Mouse (Mus musculus): Measurements from ENCODE around the gene Grm3.

The Grm3 gene

GRCm38 (mm10) chr5:9724956-9725600 is at the start of gene Grm3:
TSS of gene Grm3 (minus strand) at chr5:9725170.
- no peak for DNase-seq (ENCODE audit: extremely low read depth, low read depth, low spot score)

GRCm38 (mm10) chr5:9755751-9756150 is 30.8 kb upstream of the Grm3 start:
- no peak for DNase-seq (ENCODE audit: extremely low read depth, low read depth, low spot score)

DNA sequence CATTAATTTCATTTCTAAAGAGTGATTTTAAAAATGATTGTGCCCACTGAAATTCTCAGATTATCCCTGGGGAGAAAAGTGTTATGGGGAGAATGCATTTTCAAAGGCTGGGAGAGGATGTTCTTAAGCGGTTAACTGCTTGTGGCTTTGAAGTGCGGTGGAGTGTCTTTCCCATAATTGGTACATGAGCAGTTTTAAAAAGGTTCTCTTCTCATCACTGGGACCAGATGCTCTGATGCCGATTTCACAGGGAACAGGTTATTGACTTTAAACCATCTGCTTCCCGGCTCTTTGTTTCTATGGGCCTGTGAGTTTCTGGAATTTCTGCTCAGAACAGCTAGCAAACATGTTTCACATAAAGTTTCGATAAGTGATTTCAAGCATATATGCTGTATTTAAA is 23.2 kb upstream of the Grm3 start:
- no peak for DNase-seq (ENCODE audit: extremely low read depth, low read depth, low spot score)

GRCm38 (mm10) chr5:9744120-9744519 is 19.1 kb upstream of the Grm3 start:
- no peak for DNase-seq (ENCODE audit: extremely low read depth, low read depth, low spot score)

GRCm38 (mm10) chr5:9725601-9726268 is 765 bp upstream of the Grm3 start:
- no peak for DNase-seq (ENCODE audit: extremely low read depth, low read depth, low spot score)

DNA sequence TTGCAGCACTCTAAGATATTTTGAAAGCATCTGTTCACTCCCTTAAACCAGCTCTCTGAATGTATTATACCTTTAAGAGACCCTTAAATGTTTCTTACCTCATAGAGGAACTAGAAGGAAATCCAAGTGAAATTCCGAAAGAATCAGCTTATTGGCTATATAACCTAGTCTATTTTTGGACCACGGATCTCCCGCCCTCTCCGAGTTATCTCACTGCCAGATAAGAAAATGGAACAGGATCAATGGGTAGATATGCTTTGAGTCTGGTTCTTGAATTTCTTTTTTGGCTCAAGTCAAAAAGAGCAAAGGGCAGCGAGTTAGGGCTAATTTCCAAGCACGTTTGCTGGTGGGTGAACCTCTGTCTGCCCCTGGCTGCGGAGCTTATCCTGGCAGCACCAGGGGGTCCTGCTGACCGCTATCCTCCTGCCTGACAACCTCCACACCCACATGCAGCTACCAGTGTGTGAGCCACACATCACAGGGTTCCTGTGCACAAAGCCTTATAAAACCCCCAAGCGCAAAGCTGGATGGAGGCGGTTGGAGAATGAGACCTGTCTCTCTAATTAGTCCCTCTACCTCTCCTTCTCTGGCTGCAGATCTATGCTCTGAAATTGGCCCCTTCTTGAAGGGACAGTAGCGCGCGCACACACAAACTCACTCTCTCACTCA is 549 bp downstream of the Grm3 start:
- no peak for DNase-seq (ENCODE audit: extremely low read depth, low read depth, low spot score)

GRCm38 (mm10) chr5:9721136-9721535 is 3.8 kb downstream of the Grm3 start:
- no peak for DNase-seq (ENCODE audit: extremely low read depth, low read depth, low spot score)

GRCm38 (mm10) chr5:9716295-9716694 is 8.7 kb downstream of the Grm3 start:
- DNase-seq (ENCODE audit: extremely low read depth, low read depth, low spot score): no peak

DNA sequence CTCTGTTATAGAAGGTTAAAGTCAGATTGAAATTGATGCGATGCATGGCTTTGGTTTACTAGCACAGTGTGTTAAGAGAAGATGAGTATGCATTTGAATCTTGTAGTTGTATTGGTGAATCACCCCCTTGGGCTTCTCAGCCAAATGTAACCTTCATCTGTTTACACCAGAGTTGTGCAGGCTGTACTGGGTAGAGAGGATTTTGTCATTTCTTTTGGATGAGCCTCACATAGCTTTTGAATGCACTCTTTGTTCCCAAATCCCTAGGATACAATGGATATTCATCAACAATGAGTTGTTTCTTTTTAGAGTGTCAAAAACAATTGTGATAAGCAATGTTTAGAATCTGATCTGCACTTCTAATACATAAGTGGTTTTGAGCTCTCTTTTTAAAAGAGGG is 17.9 kb downstream of the Grm3 start:
- no peak for DNase-seq (ENCODE audit: extremely low read depth, low read depth, low spot score)

DNA sequence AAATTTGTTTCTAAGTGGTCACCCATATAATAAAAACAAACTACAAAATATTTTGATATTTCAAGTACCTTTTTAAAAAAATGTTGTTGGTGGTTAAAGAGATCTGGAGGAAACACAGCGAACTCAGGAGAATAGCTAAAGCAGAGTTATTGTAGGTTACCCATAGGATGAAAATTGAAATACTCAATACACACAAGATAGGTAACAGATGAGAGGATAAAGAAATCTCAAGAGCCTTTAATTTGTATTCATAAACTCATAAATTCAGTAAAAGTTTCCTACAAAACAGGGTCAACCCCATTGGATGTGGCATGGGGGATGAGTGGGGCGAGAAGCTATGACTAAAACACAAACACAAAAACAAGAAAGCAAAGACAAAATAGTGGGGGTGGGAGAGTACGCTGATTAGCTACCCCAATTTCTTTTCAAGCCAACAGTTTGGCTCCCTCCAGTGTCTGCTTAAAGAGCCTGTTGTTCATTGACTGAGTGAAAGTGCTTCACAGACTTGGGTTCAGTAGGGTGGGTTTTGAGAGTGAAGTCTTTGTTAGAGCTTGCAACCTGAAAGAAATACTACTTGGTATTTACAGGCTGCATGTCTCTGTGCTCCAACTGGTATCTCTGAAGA is 21.5 kb downstream of the Grm3 start:
- DNase-seq (ENCODE audit: extremely low read depth, low read depth, low spot score): no peak

GRCm38 (mm10) chr5:9702656-9703384 is 22.1 kb downstream of the Grm3 start:
- DNase-seq (ENCODE audit: extremely low read depth, low read depth, low spot score): no peak

DNA sequence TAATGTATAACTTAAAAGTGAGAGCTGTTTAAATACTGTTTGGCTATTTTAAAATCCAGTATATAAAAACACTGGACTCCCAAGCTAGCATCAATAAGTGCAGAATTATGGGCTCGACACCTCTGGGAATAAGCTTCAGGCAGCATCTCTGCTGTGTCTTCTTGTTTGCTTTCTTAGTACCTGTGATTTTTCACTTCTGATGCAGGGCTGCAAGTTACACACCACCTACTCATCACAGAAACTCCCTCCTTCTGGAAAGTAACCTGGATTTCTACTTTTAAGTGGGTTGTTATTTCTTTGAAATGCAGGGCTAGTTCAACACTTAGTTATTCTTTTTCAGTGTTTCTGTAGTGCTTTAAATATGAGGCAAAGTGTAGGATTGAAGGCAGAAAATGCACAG is 32.6 kb downstream of the Grm3 start:
- DNase-seq (ENCODE audit: extremely low read depth, low read depth, low spot score): no peak

DNA sequence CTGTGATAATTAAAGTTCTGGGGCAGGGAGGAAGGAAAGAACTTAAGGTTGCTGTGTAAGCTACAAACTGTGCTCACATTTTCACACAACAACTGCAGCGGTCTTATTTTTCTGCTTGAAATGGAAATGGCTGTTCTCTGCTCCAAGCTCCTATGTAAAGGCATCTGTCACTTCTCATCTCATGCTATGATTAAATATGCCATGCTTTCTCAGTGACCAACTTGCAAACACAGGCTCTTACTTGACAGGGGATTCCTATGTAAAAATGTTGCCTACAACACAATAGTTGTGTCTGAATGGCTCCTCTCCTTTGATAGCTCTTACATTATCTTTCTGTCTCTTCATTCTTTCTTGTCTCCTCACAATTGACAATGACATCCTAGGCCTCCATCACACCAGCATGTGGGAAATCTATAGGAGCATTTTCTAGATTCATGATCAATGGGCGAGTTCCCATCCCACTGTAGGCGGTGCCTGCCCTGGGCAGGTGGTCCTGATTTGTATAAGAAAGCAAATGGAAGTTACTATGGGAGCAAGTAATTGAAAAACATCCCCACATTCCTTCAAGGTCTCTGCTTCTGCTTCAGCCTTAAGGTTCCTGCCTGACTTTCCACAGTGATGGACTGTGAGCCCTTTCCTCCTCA is 34.2 kb downstream of the Grm3 start:
- no peak for DNase-seq (ENCODE audit: extremely low read depth, low read depth, low spot score)

DNA sequence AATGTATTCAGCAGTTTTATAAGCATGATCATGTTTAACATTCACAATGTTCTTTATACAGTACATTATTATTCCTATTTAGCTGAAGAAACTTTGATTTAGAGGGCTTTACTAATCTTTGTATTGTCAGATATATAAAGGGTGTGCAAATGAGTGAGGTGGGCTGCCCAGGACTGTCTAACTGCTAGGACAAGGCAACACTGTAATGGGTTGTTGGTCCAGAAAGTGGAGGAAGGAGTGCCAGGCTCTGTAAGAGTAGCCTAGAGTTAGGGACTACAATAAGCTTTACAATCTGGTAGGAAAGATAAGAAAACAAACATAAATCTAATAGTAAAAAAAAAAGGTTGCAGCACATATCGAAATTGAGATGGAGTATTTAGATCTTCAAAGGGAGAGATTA is 34.8 kb downstream of the Grm3 start:
- no peak for DNase-seq (ENCODE audit: extremely low read depth, low read depth, low spot score)

DNA sequence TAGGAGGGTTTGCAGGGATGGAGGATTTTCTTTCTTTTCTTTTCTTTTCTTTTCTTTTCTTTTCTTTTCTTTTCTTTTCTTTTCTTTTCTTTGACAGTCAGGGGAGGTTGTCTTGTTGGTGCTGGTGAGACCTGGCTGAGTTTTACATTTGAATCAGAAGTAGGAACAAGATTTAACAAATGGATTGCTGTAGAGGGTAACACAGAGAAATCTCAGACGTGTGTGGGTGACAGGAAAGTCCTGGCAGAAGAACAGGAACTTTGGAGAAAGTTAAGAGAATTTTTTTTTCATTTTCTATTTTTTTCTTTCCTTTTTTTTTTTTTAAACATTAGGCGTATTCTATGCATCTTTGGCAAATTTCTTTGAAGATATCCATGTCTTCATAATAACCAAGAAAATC is 41.8 kb downstream of the Grm3 start:
- no peak for DNase-seq (ENCODE audit: extremely low read depth, low read depth, low spot score)

- no peak for DNase-seq (ENCODE audit: extremely low read depth, low read depth, low spot score)
Observed at GRCm38 (mm10) chr5:9669002-9669401, 56.0 kb downstream of the Grm3 start.

GRCm38 (mm10) chr5:9663416-9663815 is 61.6 kb downstream of the Grm3 start:
- no peak for DNase-seq (ENCODE audit: extremely low read depth, low read depth, low spot score)

- no peak for DNase-seq (ENCODE audit: extremely low read depth, low read depth, low spot score)
Observed at GRCm38 (mm10) chr5:9661870-9662589, 62.9 kb downstream of the Grm3 start.

- no peak for DNase-seq (ENCODE audit: extremely low read depth, low read depth, low spot score)
Observed at GRCm38 (mm10) chr5:9638612-9639011, 86.4 kb downstream of the Grm3 start.

- DNase-seq (ENCODE audit: extremely low read depth, low read depth, low spot score): no peak
Observed at GRCm38 (mm10) chr5:9627220-9627619, 97.8 kb downstream of the Grm3 start.

All from fat pad, adult 2 months (tissue).